Mouse (Mus musculus): ENCODE measurements around the gene Cyb561d2.

Cyb561d2 gene

GRCm38 (mm10) chr9:107550491-107551116 is 8.6 kb upstream of the Cyb561d2 start:
- DNase-seq (ENCODE audit: low read depth), result no peak

- DNase-seq (ENCODE audit: low read depth), result no peak
Observed at GRCm38 (mm10) chr9:107549297-107550074, 7.5 kb upstream of the Cyb561d2 start.

GRCm38 (mm10) chr9:107548820-107549219 is 6.8 kb upstream of the Cyb561d2 start:
- DNase-seq (ENCODE audit: low read depth), result no peak

- DNase-seq (ENCODE audit: low read depth), result no peak
Observed at GRCm38 (mm10) chr9:107547957-107548356, 6.0 kb upstream of the Cyb561d2 start.

GRCm38 (mm10) chr9:107547026-107547425 is 5.0 kb upstream of the Cyb561d2 start, which contains the start of gene Zmynd10:
TSS of gene Zmynd10 (plus strand) at chr9:107547298.
- peak; percentile 82 for DNase-seq (ENCODE audit: low read depth)

GRCm38 (mm10) chr9:107545602-107546001 is 3.6 kb upstream of the Cyb561d2 start:
- no peak for DNase-seq (ENCODE audit: low read depth)

GRCm38 (mm10) chr9:107545199-107545598 is 3.2 kb upstream of the Cyb561d2 start:
- DNase-seq (ENCODE audit: low read depth), result no peak

GRCm38 (mm10) chr9:107544729-107545128 is 2.7 kb upstream of the Cyb561d2 start:
- no peak for DNase-seq (ENCODE audit: low read depth)

GRCm38 (mm10) chr9:107544196-107544700 is 2.3 kb upstream of the Cyb561d2 start:
- no peak for DNase-seq (ENCODE audit: low read depth)

- no peak for DNase-seq (ENCODE audit: low read depth)
Observed at GRCm38 (mm10) chr9:107543299-107543698, 1.3 kb upstream of the Cyb561d2 start.

GRCm38 (mm10) chr9:107542721-107543120 is 728 bp upstream of the Cyb561d2 start:
- no peak for DNase-seq (ENCODE audit: low read depth)

GRCm38 (mm10) chr9:107542352-107542686 is 326 bp upstream of the Cyb561d2 start:
- DNase-seq (ENCODE audit: low read depth), result no peak

- DNase-seq (ENCODE audit: low read depth), result no peak
Observed at GRCm38 (mm10) chr9:107541005-107541404, 988 bp downstream of the Cyb561d2 start.

- DNase-seq (ENCODE audit: low read depth), result no peak
Observed at GRCm38 (mm10) chr9:107540420-107540819, 1.6 kb downstream of the Cyb561d2 start.

- no peak for DNase-seq (ENCODE audit: low read depth)
Observed at GRCm38 (mm10) chr9:107539940-107540339, 2.1 kb downstream of the Cyb561d2 start.

- DNase-seq (ENCODE audit: low read depth), result no peak
Observed at GRCm38 (mm10) chr9:107538711-107539110, 3.3 kb downstream of the Cyb561d2 start.

GRCm38 (mm10) chr9:107538231-107538630 is 3.8 kb downstream of the Cyb561d2 start:
- DNase-seq (ENCODE audit: low read depth), result no peak

- no peak for DNase-seq (ENCODE audit: low read depth)
Observed at GRCm38 (mm10) chr9:107534408-107535202, 7.4 kb downstream of the Cyb561d2 start.

- peak; percentile 97 for DNase-seq (ENCODE audit: low read depth)
Observed at GRCm38 (mm10) chr9:107533791-107534407, 8.1 kb downstream of the Cyb561d2 start, which contains the start of gene Tmem115. TSS of gene Tmem115 (plus strand) at chr9:107533945.

- DNase-seq (ENCODE audit: low read depth), result no peak
Observed at GRCm38 (mm10) chr9:107526198-107527026, 15.6 kb downstream of the Cyb561d2 start.

- DNase-seq (ENCODE audit: low read depth), result no peak
Observed at GRCm38 (mm10) chr9:107522400-107522711, 19.6 kb downstream of the Cyb561d2 start.

Measured in fibroblast of lung, adult 2 months (primary cell).